Mouse (Mus musculus) megakaryocyte, embryonic 14.5 days (primary cell): ENCODE results near the gene Pea15a.

Experiments used
- FLI1 ChIP-seq: IDR thresholded peaks from 2 replicates; pipeline ENCODE4 v1.6.1; 2012; ENCODE audit warnings: low read length, inconsistent platforms, mixed read lengths
- GATA1 ChIP-seq: IDR thresholded peaks from 3 replicates; pipeline ENCODE4 v1.6.1; 2012; ENCODE audit warnings: mixed read lengths, low read length, inconsistent platforms, borderline replicate concordance

GRCm38 (mm10) chr1:172200161-172200560 lies 6.4 kb downstream of the Pea15a start:
- no peak for TF ChIP-seq FLI1
- no peak for TF ChIP-seq GATA1
